9 mouse cellular contexts compared by ENCODE assay signal in genomic region chr2:131134381-131134780, GRCm38 (mm10). TPM values are rescaled to one million over a fixed set of nuclear protein-coding genes. Genes with fewer than 3 reads are reported as not detected.
A peak's percentile ranks its signal among the peaks of the same experiment; 100 is the strongest.
DNase-seq lines count a peak whose midpoint lies in the region; ATAC-seq lines count a peak whose summit lies in the region.
"Had no signal": no experiment of that assay in that cellular context is flagged by ENCODE, and none has a peak within 500 bp of the region (broad histone marks: within the 10 kb centered on the region; RNA-seq: fewer than 3 reads in every experiment).

No protein-coding gene starts in this region.

- H3K9ac ChIP-seq in midbrain, embryonic 13.5 days (replicated peaks), result 0 out of 2 replicates have a peak overlapping the region, but pooled peaks have one; percentile 6
- no peak overlapping the region for H3K9ac ChIP-seq in midbrain, embryonic 15.5 days
- no peak overlapping the region for H3K9ac ChIP-seq in heart, embryonic 11.5 days (ENCODE audit: low read depth, low read length)
- H3K9ac ChIP-seq in limb, embryonic 11.5 days (ENCODE audit: low read length), result no peak overlapping the region
- H3K9ac ChIP-seq in stomach, embryonic 15.5 days, result no peak overlapping the region

- no peak for ATAC-seq in midbrain, embryonic 13.5 days
- no peak for ATAC-seq in midbrain, embryonic 15.5 days (replicated peaks)
- ATAC-seq in heart, embryonic 11.5 days (replicated peaks; ENCODE audit: insufficient number of reproducible peaks, low FRiP score, low TSS enrichment), result no peak
- no peak for ATAC-seq in limb, embryonic 11.5 days (ENCODE audit: insufficient number of reproducible peaks, low FRiP score, low TSS enrichment, low read depth)
- no peak for ATAC-seq in stomach, embryonic 15.5 days (ENCODE audit: insufficient read depth, low FRiP score, low read depth)

- no peaks in the 10 kb centered on the region for H3K27me3 ChIP-seq in midbrain, embryonic 13.5 days
- H3K27me3 ChIP-seq in midbrain, embryonic 15.5 days (replicated peaks), result no peaks in the 10 kb centered on the region
- H3K27me3 ChIP-seq in heart, embryonic 11.5 days (ENCODE audit: control insufficient read depth, insufficient read depth, low read length), result no peaks in the 10 kb centered on the region
- no peaks in the 10 kb centered on the region for H3K27me3 ChIP-seq in limb, embryonic 11.5 days (ENCODE audit: control insufficient read depth, insufficient read depth, low read length)
- H3K27me3 ChIP-seq in stomach, embryonic 15.5 days (replicated peaks), result no peaks in the 10 kb centered on the region

- no peak overlapping the region for H3K27ac ChIP-seq in midbrain, embryonic 13.5 days
- no peak overlapping the region for H3K27ac ChIP-seq in midbrain, embryonic 15.5 days
- peak overlapping the region; percentile 89 for H3K27ac ChIP-seq in heart, embryonic 11.5 days (ENCODE audit: low read depth, low read length)
- 0 out of 2 replicates have a peak overlapping the region, but pooled peaks have one; percentile 21 for H3K27ac ChIP-seq in limb, embryonic 11.5 days (replicated peaks; ENCODE audit: low read depth, low read length)
- H3K27ac ChIP-seq in stomach, embryonic 15.5 days, result peak overlapping the region; percentile 13; the same call in 1 of the 2 replicates

- no peaks in the 10 kb centered on the region for H3K9me3 ChIP-seq in midbrain, embryonic 13.5 days
- H3K9me3 ChIP-seq in midbrain, embryonic 15.5 days, result no peaks in the 10 kb centered on the region
- H3K9me3 ChIP-seq in heart, embryonic 11.5 days (replicated peaks; ENCODE audit: control insufficient read depth, low read length), result no peaks in the 10 kb centered on the region
- H3K9me3 ChIP-seq in limb, embryonic 11.5 days (ENCODE audit: control insufficient read depth, low read length), result no peaks in the 10 kb centered on the region
- H3K9me3 ChIP-seq in stomach, embryonic 15.5 days, result no peaks in the 10 kb centered on the region

- DNase-seq in limb, embryonic 11.5 days (ENCODE audit: low spot score), result no peak
- DNase-seq in layer of hippocampus, adult 18-20 months (ENCODE audit: low spot score in 2 of 2), result no peak
- no peak for DNase-seq in c-Kit-positive CD71-positive TER-119-positive erythroid progenitor cells, embryonic 14.5 days (ENCODE audit: low spot score)
- no peak for DNase-seq in adipocyte (ENCODE audit: low spot score)

- no peaks in the 10 kb centered on the region for H3K4me1 ChIP-seq in midbrain, embryonic 13.5 days (replicated peaks)
- H3K4me1 ChIP-seq in midbrain, embryonic 15.5 days, result no peaks in the 10 kb centered on the region
- peaks cover 37% of the 10 kb centered on the region for H3K4me1 ChIP-seq in heart, embryonic 11.5 days (ENCODE audit: control insufficient read depth, insufficient read depth, low read length)
- H3K4me1 ChIP-seq in limb, embryonic 11.5 days (ENCODE audit: control insufficient read depth, insufficient read depth, low read length), result peaks cover 15% of the 10 kb centered on the region
- no peaks in the 10 kb centered on the region for H3K4me1 ChIP-seq in stomach, embryonic 15.5 days

- no peak overlapping the region for H3K4me2 ChIP-seq in midbrain, embryonic 13.5 days (replicated peaks)
- no peak overlapping the region for H3K4me2 ChIP-seq in midbrain, embryonic 15.5 days
- H3K4me2 ChIP-seq in heart, embryonic 11.5 days, result no peak overlapping the region
- no peak overlapping the region for H3K4me2 ChIP-seq in limb, embryonic 11.5 days (ENCODE audit: low read depth, severe bottlenecking)
- H3K4me2 ChIP-seq in stomach, embryonic 15.5 days, result no peak overlapping the region

- H3K4me3 ChIP-seq in midbrain, embryonic 13.5 days (replicated peaks), result no peak overlapping the region
- no peak overlapping the region for H3K4me3 ChIP-seq in midbrain, embryonic 15.5 days
- H3K4me3 ChIP-seq in heart, embryonic 11.5 days (ENCODE audit: low read depth, low read length), result no peak overlapping the region
- H3K4me3 ChIP-seq in limb, embryonic 11.5 days (ENCODE audit: low read depth, low read length), result no peak overlapping the region
- no peak overlapping the region for H3K4me3 ChIP-seq in stomach, embryonic 15.5 days (replicated peaks)

- no peaks in the 10 kb centered on the region for H3K36me3 ChIP-seq in midbrain, embryonic 13.5 days
- no peaks in the 10 kb centered on the region for H3K36me3 ChIP-seq in midbrain, embryonic 15.5 days (replicated peaks)
- peaks cover 2% of the 10 kb centered on the region; the same call in 1 of the 2 replicates for H3K36me3 ChIP-seq in heart, embryonic 11.5 days (ENCODE audit: control insufficient read depth, insufficient read depth, low read length)
- peaks cover 9% of the 10 kb centered on the region; the same call in 1 of the 2 replicates for H3K36me3 ChIP-seq in limb, embryonic 11.5 days (ENCODE audit: control insufficient read depth, insufficient read depth, low read length)
- H3K36me3 ChIP-seq in stomach, embryonic 15.5 days, result peaks cover 10% of the 10 kb centered on the region; the same call in 1 of the 2 replicates

- 72% methylated on average over 1 of the region's 1 CpGs for WGBS in midbrain, embryonic 13.5 days
- 67% methylated on average over 1 of the region's 1 CpGs for WGBS in midbrain, embryonic 15.5 days
- WGBS in heart, embryonic 11.5 days (ENCODE audit: insufficient replicate concordance), result 36% methylated on average over 1 of the region's 1 CpGs
- 88% methylated on average over 1 of the region's 1 CpGs for WGBS in limb, embryonic 11.5 days
- WGBS in stomach, embryonic 15.5 days, result 64% methylated on average over 1 of the region's 1 CpGs

RNA-seq across cellular contexts. Expression of gene Gm11037, which starts 1.1 kb away (rescaled TPM):
- not detected in 2 replicates for polyA plus RNA-seq in midbrain, embryonic 13.5 days (2015; fragmentation: Nextera tagmentation; extraction: Ambion mirVana)
- polyA plus RNA-seq in midbrain, embryonic 15.5 days (2015; fragmentation: Nextera tagmentation; extraction: Ambion mirVana), result not detected in 2 replicates
- polyA plus RNA-seq in heart, embryonic 11.5 days (2014; fragmentation: Nextera tagmentation; extraction: Ambion mirVana), result not detected in 2 replicates
- not detected in 2 replicates for polyA plus RNA-seq in limb, embryonic 11.5 days (2014; fragmentation: Nextera tagmentation; extraction: Ambion mirVana)
- not detected in 2 replicates for polyA plus RNA-seq in stomach, embryonic 15.5 days (2015; fragmentation: Nextera tagmentation; extraction: Ambion mirVana)
- total RNA-seq in layer of hippocampus, adult 18-20 months (2021), result not detected
- total RNA-seq: heart, postnatal 14 days had no signal

RNA-seq across cellular contexts. Expression of gene Hspa12b, which starts 7.3 kb away (rescaled TPM):
- polyA plus RNA-seq in midbrain, embryonic 13.5 days (2015; fragmentation: Nextera tagmentation; extraction: Ambion mirVana), result 3.1 and 4.0 TPM in 2 replicates
- polyA plus RNA-seq in midbrain, embryonic 15.5 days (2015; fragmentation: Nextera tagmentation; extraction: Ambion mirVana), result 4.4 and 4.6 TPM in 2 replicates
- 5.6 and 6.3 TPM in 2 replicates for polyA plus RNA-seq in heart, embryonic 11.5 days (2014; fragmentation: Nextera tagmentation; extraction: Ambion mirVana)
- 9.6 and 12.7 TPM in 2 replicates for polyA plus RNA-seq in limb, embryonic 11.5 days (2014; fragmentation: Nextera tagmentation; extraction: Ambion mirVana)
- 16.9 TPM in 2 replicates for polyA plus RNA-seq in stomach, embryonic 15.5 days (2015; fragmentation: Nextera tagmentation; extraction: Ambion mirVana)
- total RNA-seq in layer of hippocampus, adult 18-20 months (2021), result 1 to 10 TPM; 6.1 to 8.3 TPM

RNA-seq across cellular contexts. Expression of gene 1700037H04Rik, which starts 25.5 kb away (rescaled TPM):
- polyA plus RNA-seq in midbrain, embryonic 13.5 days (2015; fragmentation: Nextera tagmentation; extraction: Ambion mirVana), result 89.6 and 92.2 TPM in 2 replicates
- 71.2 and 81.5 TPM in 2 replicates for polyA plus RNA-seq in midbrain, embryonic 15.5 days (2015; fragmentation: Nextera tagmentation; extraction: Ambion mirVana)
- polyA plus RNA-seq in heart, embryonic 11.5 days (2014; fragmentation: Nextera tagmentation; extraction: Ambion mirVana), result 83.0 and 83.4 TPM in 2 replicates
- polyA plus RNA-seq in limb, embryonic 11.5 days (2014; fragmentation: Nextera tagmentation; extraction: Ambion mirVana), result 78.0 and 78.9 TPM in 2 replicates
- 74.2 and 75.0 TPM in 2 replicates for polyA plus RNA-seq in stomach, embryonic 15.5 days (2015; fragmentation: Nextera tagmentation; extraction: Ambion mirVana)
- total RNA-seq in layer of hippocampus, adult 18-20 months (2021), result 10 to 100 TPM; 57.7 to 60.0 TPM

RNA-seq across cellular contexts. Expression of gene Cenpb, which starts 45.5 kb away (rescaled TPM):
- polyA plus RNA-seq in midbrain, embryonic 13.5 days (2015; fragmentation: Nextera tagmentation; extraction: Ambion mirVana), result 13.3 and 15.0 TPM in 2 replicates
- 16.0 and 16.4 TPM in 2 replicates for polyA plus RNA-seq in midbrain, embryonic 15.5 days (2015; fragmentation: Nextera tagmentation; extraction: Ambion mirVana)
- polyA plus RNA-seq in heart, embryonic 11.5 days (2014; fragmentation: Nextera tagmentation; extraction: Ambion mirVana), result 4.1 and 4.6 TPM in 2 replicates
- 6.8 and 8.5 TPM in 2 replicates for polyA plus RNA-seq in limb, embryonic 11.5 days (2014; fragmentation: Nextera tagmentation; extraction: Ambion mirVana)
- 15.4 and 16.4 TPM in 2 replicates for polyA plus RNA-seq in stomach, embryonic 15.5 days (2015; fragmentation: Nextera tagmentation; extraction: Ambion mirVana)
- 10 to 100 TPM; 70.4 to 73.5 TPM for total RNA-seq in layer of hippocampus, adult 18-20 months (2021)

RNA-seq across cellular contexts. Expression of gene Siglec1, which starts 47.8 kb away (rescaled TPM):
- polyA plus RNA-seq in midbrain, embryonic 13.5 days (2015; fragmentation: Nextera tagmentation; extraction: Ambion mirVana), result 0.06 and 0.17 TPM in 2 replicates
- polyA plus RNA-seq in midbrain, embryonic 15.5 days (2015; fragmentation: Nextera tagmentation; extraction: Ambion mirVana), result 0.27 and 0.59 TPM in 2 replicates
- polyA plus RNA-seq in heart, embryonic 11.5 days (2014; fragmentation: Nextera tagmentation; extraction: Ambion mirVana), result 0.11 and 0.16 TPM in 2 replicates
- polyA plus RNA-seq in limb, embryonic 11.5 days (2014; fragmentation: Nextera tagmentation; extraction: Ambion mirVana), result 0.03 and 0.07 TPM in 2 replicates
- polyA plus RNA-seq in stomach, embryonic 15.5 days (2015; fragmentation: Nextera tagmentation; extraction: Ambion mirVana), result 0.40 and 0.48 TPM in 2 replicates
- under 1 TPM; 0.36 to 0.47 TPM for total RNA-seq in layer of hippocampus, adult 18-20 months (2021)

Comparison
In these comparisons a context has a peak if more than half of its experiments do, and no peak if none do; other contexts are left out.
1. H3K27ac ChIP-seq: peak in heart, embryonic 11.5 days (single experiment), limb, embryonic 11.5 days (single experiment) and stomach, embryonic 15.5 days (single experiment); none in midbrain, embryonic 13.5 days (single experiment) and midbrain, embryonic 15.5 days (single experiment).